In genomic region chr1:160703813-160704212, GRCm38 (mm10) we compare ENCODE assay signal across 19 mouse cellular contexts.
"Had no signal": no experiment of that assay in that cellular context is flagged by ENCODE, and none has a peak within 500 bp of the region (broad histone marks: within the 10 kb centered on the region; RNA-seq: fewer than 3 reads in every experiment).

No protein-coding gene starts in this region.

- H3K4me1 ChIP-seq: liver, embryonic 15.5 days; lung, embryonic 15.5 days; midbrain, embryonic 15.5 days had no signal

- H3K4me2 ChIP-seq: liver, embryonic 11.5 days; liver, embryonic 15.5 days; lung, embryonic 15.5 days; midbrain, embryonic 15.5 days had no signal

- H3K4me3 ChIP-seq: left cerebral cortex, adult 2 months; liver, embryonic 15.5 days; lung, embryonic 15.5 days; midbrain, embryonic 15.5 days had no signal

- DNase-seq: kidney, adult 2 months; kidney, postnatal 25 days; layer of hippocampus, postnatal 36 days; lung, adult 18-20 months; lung, postnatal 10 days; lung, postnatal 36 days; right cerebral cortex, postnatal 14 days; right cerebral cortex, postnatal 4 days; thymus, adult 2 months; thymus, postnatal 14 days; thymus, postnatal 4 days had no signal

- ATAC-seq: intestine, postnatal 0 days; midbrain, embryonic 15.5 days had no signal

- H3K27me3 ChIP-seq: liver, embryonic 15.5 days; lung, embryonic 15.5 days; midbrain, embryonic 15.5 days had no signal

- H3K9ac ChIP-seq: liver, embryonic 15.5 days; lung, embryonic 15.5 days; midbrain, embryonic 15.5 days had no signal

- H3K27ac ChIP-seq: kidney, postnatal 0 days; left cerebral cortex, adult 2 months; liver, embryonic 15.5 days; lung, embryonic 15.5 days; midbrain, embryonic 15.5 days; stomach, postnatal 0 days had no signal

- H3K9me3 ChIP-seq: liver, embryonic 15.5 days; lung, embryonic 15.5 days; midbrain, embryonic 15.5 days had no signal

- H3K36me3 ChIP-seq: lung, embryonic 15.5 days had no signal
